Mouse (Mus musculus): ENCODE measurements around the gene Rad51c. TPM values are rescaled to one million over a fixed set of nuclear protein-coding genes. Genes with fewer than 3 reads are reported as not detected.
A peak's percentile ranks its signal among the peaks of the same experiment; 100 is the strongest.

The Rad51c gene
- total and polyA plus RNA-seq, 3 experiments: 4.8 to 6.8 (median 6.3) TPM

- TF ChIP-seq MEF2A (IDR thresholded peaks at IDR 0.05; ENCODE audit: borderline replicate concordance, low read depth, low read length) (peak; percentile 81), TCF12 (IDR thresholded peaks at IDR 0.05; ENCODE audit: low read depth, low read length) (peak; percentile 88), UBTF (IDR thresholded peaks at IDR 0.05; ENCODE audit: low read depth, low read length) (peak; percentile 58), IRF4 (IDR thresholded peaks at IDR 0.05; ENCODE audit: low read depth, low read length) (peak; percentile 90), CHD1 (IDR thresholded peaks at IDR 0.05; ENCODE audit: low read depth, low read length) (peak; percentile 28; the same call in 1 of the 2 replicates), JUND (conservative IDR thresholded peaks at IDR 0.05; ENCODE audit: low read depth, low read length) (no peak; the same call in 1 of the 2 replicates), BHLHE40 (IDR thresholded peaks at IDR 0.05; ENCODE audit: low read depth, low read length) (peak; percentile 100), ZC3H11A (IDR thresholded peaks at IDR 0.05; ENCODE audit: low read depth, low read length) (no peak), PAX5 (IDR thresholded peaks at IDR 0.05; ENCODE audit: low read length) (no peak)
Observed at GRCm38 (mm10) chr11:87404111-87404853, 472 bp downstream of the Rad51c start (continued).

DNA sequence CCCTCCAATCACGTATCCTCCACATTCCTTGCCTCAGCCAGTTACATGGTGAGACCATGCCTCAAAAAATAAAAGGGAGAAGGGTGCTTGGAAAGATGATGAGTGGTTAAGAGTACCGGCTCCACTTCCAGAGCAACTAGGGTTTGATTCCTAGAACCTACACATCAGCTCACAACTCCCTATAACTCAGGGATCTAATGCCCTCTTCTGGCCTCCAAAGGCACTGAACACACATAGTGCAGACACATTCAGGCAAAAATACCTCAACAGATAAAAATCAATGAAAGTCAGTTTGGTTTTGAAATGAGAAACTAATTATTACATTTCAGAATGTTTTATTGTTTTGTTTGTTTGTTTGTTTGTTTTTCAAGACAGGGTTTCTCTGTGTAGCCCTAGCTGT is 6.4 kb downstream of the Rad51c start:
- H3K9ac ChIP-seq (ENCODE audit: insufficient read depth, low read depth): no peak overlapping the region
- TF ChIP-seq CTCF (conservative IDR thresholded peaks at IDR 0.05 in 1 of 2, IDR thresholded peaks at IDR 0.05 in 1 of 2; ENCODE audit: low read depth in 2 of 2, low read length in 2 of 2) (peak in 1 of 2 experiments; percentile 48; a peak in 2 of 4 replicates), SMC3 (IDR thresholded peaks at IDR 0.05; ENCODE audit: low read depth, low read length) (peak; percentile 22; the same call in 1 of the 2 replicates), RAD21 (IDR thresholded peaks at IDR 0.05; ENCODE audit: low read depth, low read length) (peak; percentile 38), IRF4 (IDR thresholded peaks at IDR 0.05; ENCODE audit: low read depth, low read length) (no peak), EP300 (IDR thresholded peaks at IDR 0.05; ENCODE audit: low read length) (no peak)
- in situ Hi-C loops (cut with MboI; ENCODE audit: low pct_ligation_motif_present, low pct_unique_long_range_greater_than_20kb, low sequenced_read_pairs): no loop called here
- DNase-seq (ENCODE audit: extremely low read depth): no peak
- no peaks in the 10 kb centered on the region for H3K9me3 ChIP-seq (replicated peaks; ENCODE audit: low read length)
- no peak overlapping the region for H3K4me2 ChIP-seq (ENCODE audit: insufficient read depth, low read depth, poor library complexity, severe bottlenecking)
- dilution Hi-C loops (cut with MboI; ENCODE audit: extremely low pct_ligation_motif_present, extremely low pct_unique_long_range_greater_than_20kb, low sequenced_read_pairs): no loop called here
- no peak overlapping the region for H3K4me3 ChIP-seq (replicated peaks in 1 of 3; ENCODE audit: low read depth in 2 of 3, low read length in 2 of 3, poor library complexity in 1 of 3)
- H3K27me3 ChIP-seq (replicated peaks): no peaks in the 10 kb centered on the region
- H3K79me2 ChIP-seq (replicated peaks; ENCODE audit: control insufficient read depth, extremely low read depth, insufficient read depth, poor library complexity, severe bottlenecking): no peaks in the 10 kb centered on the region
- H3K4me1 ChIP-seq (ENCODE audit: control insufficient read depth in 1 of 2, insufficient read depth in 2 of 2): peaks cover 0 to 10% of the 10 kb centered on the region in 2 experiments; a peak in 2 of 4 replicates
- peaks cover 0 to 18% of the 10 kb centered on the region in 2 experiments for H3K36me3 ChIP-seq (replicated peaks in 1 of 2; ENCODE audit: control insufficient read depth in 1 of 2, insufficient read depth in 1 of 2, low read length in 1 of 2)
- no peak overlapping the region for H3K27ac ChIP-seq (ENCODE audit: insufficient read depth, low read depth)

DNA sequence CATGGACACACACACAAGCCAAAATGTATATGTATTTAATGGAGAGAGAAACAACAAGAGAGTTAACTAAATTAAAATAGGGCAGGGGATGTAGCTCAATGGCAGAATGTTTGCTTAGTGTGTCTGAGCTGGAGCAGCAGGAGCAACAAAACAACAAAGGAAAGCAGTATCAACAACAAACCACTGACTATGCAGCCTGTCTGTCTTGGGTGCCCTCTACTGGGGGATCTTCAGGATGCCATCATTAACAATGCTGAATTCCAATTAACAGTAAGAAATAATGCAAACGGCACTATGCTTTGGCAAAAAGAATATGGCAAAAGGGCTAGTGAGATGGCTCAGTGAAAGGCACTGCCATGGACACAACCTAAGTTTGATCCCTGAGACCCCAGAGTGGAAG is 10.9 kb downstream of the Rad51c start:
- DNase-seq (ENCODE audit: extremely low read depth): peak; percentile 39
- Histone ChIP-seq H3K4me3 (replicated peaks in 1 of 3; ENCODE audit: low read depth in 2 of 3, low read length in 2 of 3, poor library complexity in 1 of 3) (no peak overlapping the region), H3K9ac (ENCODE audit: insufficient read depth, low read depth) (no peak overlapping the region), H3K27ac (ENCODE audit: insufficient read depth, low read depth) (no peak overlapping the region), H3K36me3 (replicated peaks in 1 of 2; ENCODE audit: control insufficient read depth in 1 of 2, insufficient read depth in 1 of 2, low read length in 1 of 2) (peaks cover 0 to 9% of the 10 kb centered on the region in 2 experiments), H3K4me2 (ENCODE audit: insufficient read depth, low read depth, poor library complexity, severe bottlenecking) (no peak overlapping the region), H3K9me3 (replicated peaks; ENCODE audit: low read length) (no peaks in the 10 kb centered on the region), H3K4me1 (ENCODE audit: control insufficient read depth in 1 of 2, insufficient read depth in 2 of 2) (no peaks in the 10 kb centered on the region), H3K79me2 (replicated peaks; ENCODE audit: control insufficient read depth, extremely low read depth, insufficient read depth, poor library complexity, severe bottlenecking) (no peaks in the 10 kb centered on the region), H3K27me3 (replicated peaks) (no peaks in the 10 kb centered on the region)
- in situ Hi-C loops (cut with MboI; ENCODE audit: low pct_ligation_motif_present, low pct_unique_long_range_greater_than_20kb, low sequenced_read_pairs) (no loop called here), dilution Hi-C loops (cut with MboI; ENCODE audit: extremely low pct_ligation_motif_present, extremely low pct_unique_long_range_greater_than_20kb, low sequenced_read_pairs) (no loop called here)
- TF ChIP-seq E2F4 (IDR thresholded peaks at IDR 0.05; ENCODE audit: insufficient replicate concordance, low read depth, low read length): no peak
- no peak for TF ChIP-seq IRF4 (IDR thresholded peaks at IDR 0.05; ENCODE audit: low read depth, low read length)
- TF ChIP-seq BHLHE40 (IDR thresholded peaks at IDR 0.05; ENCODE audit: low read depth, low read length): no peak
- peak; percentile 68 for TF ChIP-seq RAD21 (IDR thresholded peaks at IDR 0.05; ENCODE audit: low read depth, low read length)
- TF ChIP-seq CTCF (conservative IDR thresholded peaks at IDR 0.05 in 1 of 2, IDR thresholded peaks at IDR 0.05 in 1 of 2; ENCODE audit: low read depth in 2 of 2, low read length in 2 of 2): peak; percentile 73 to 77
- peak; percentile 63 for TF ChIP-seq SMC3 (IDR thresholded peaks at IDR 0.05; ENCODE audit: low read depth, low read length)
- peak; percentile 7; the same call in 1 of the 2 replicates for TF ChIP-seq MAFK (IDR thresholded peaks at IDR 0.05; ENCODE audit: insufficient replicate concordance, low read length)
- TF ChIP-seq CHD2 (IDR thresholded peaks at IDR 0.05; ENCODE audit: low read length): no peak
